8 mouse cellular contexts compared by ENCODE assay signal in genomic region chr19:54115335-54115734, GRCm38 (mm10).
DNase-seq lines count a peak whose midpoint lies in the region; ATAC-seq and TF ChIP-seq lines count a peak whose summit lies in the region.

No protein-coding gene starts in this region.

- no peaks in the 10 kb centered on the region for H3K9me3 ChIP-seq in G1E (replicated peaks)
- no peaks in the 10 kb centered on the region for H3K9me3 ChIP-seq in heart, embryonic 16.5 days (replicated peaks; ENCODE audit: control insufficient read depth, low read length)

- H3K27me3 ChIP-seq in G1E (ENCODE audit: insufficient read depth, low read length): peaks cover 30% of the 10 kb centered on the region
- H3K27me3 ChIP-seq in heart, embryonic 16.5 days (ENCODE audit: control insufficient read depth, insufficient read depth, low read length): no peaks in the 10 kb centered on the region

- H3K79me2 ChIP-seq in macrophage (ENCODE audit: inconsistent target): no peaks in the 10 kb centered on the region

- peak overlapping the region; percentile 75 for H3K4me2 ChIP-seq in heart, embryonic 16.5 days (ENCODE audit: low read depth, low read length)

- H3K36me3 ChIP-seq in G1E (replicated peaks) (no peaks in the 10 kb centered on the region), macrophage (ENCODE audit: inconsistent target) (no peaks in the 10 kb centered on the region)
- no peaks in the 10 kb centered on the region for H3K36me3 ChIP-seq in heart, embryonic 16.5 days (ENCODE audit: control insufficient read depth, insufficient read depth)

- no peak for DNase-seq in gastrocnemius, adult 2 months
- no peak for DNase-seq in gastrocnemius, postnatal 36 days
- no peak for DNase-seq in G1E (ENCODE audit: low spot score)
- no peak for DNase-seq in adrenal gland, adult 18-20 months (ENCODE audit: low spot score in 2 of 2)
- DNase-seq in testis, postnatal 10 days (ENCODE audit: low spot score): no peak

- H3K27ac ChIP-seq in gastrocnemius, adult 2 months: 0 out of 2 replicates have a peak overlapping the region, but pooled peaks have one; percentile 35
- no peak overlapping the region for H3K27ac ChIP-seq in heart, embryonic 16.5 days (ENCODE audit: low read length)
- H3K27ac ChIP-seq in macrophage: no peak overlapping the region

- intact Hi-C loops in gastrocnemius, adult 2 months (cut with DNase I): no loop called here
- intact Hi-C loops in gastrocnemius, postnatal 36 days (cut with DNase I): loop anchor here (5.0 kb wide), 1 partner anchor 68 kb away; no protein-coding TSS in a partner anchor

- no peak for ATAC-seq in G1E (ENCODE audit: extremely low read depth, insufficient number of reproducible peaks, low FRiP score, poor library complexity, severe bottlenecking)
- ATAC-seq in heart, embryonic 16.5 days (replicated peaks; ENCODE audit: extremely low read depth, insufficient read depth, low FRiP score): no peak
- no peak for ATAC-seq in activated CD4-positive, CD25-positive, alpha-beta regulatory T cell, adult 4 months

- peaks cover 13% of the 10 kb centered on the region for H3K4me1 ChIP-seq in G1E (ENCODE audit: insufficient read depth, low read depth, low read length)
- no peaks in the 10 kb centered on the region for H3K4me1 ChIP-seq in heart, embryonic 16.5 days (ENCODE audit: control insufficient read depth, insufficient read depth, low read length)

- WGBS in heart, embryonic 16.5 days: 44% methylated on average over 4 of the region's 4 CpGs
- WGBS in macrophage (ENCODE audit: missing documents): 21% methylated on average over 4 of the region's 4 CpGs

- H3K4me3 ChIP-seq in gastrocnemius, adult 2 months: peak overlapping the region; percentile 81
- H3K4me3 ChIP-seq in G1E (ENCODE audit: low read depth, low read length) (peak overlapping the region; percentile 62; the same call in 1 of the 2 replicates), macrophage (ENCODE audit: inconsistent target) (peak overlapping the region; percentile 42)
- peak overlapping the region; percentile 67 for H3K4me3 ChIP-seq in heart, embryonic 16.5 days (ENCODE audit: low read length)

- peak overlapping the region; percentile 65; the same call in 1 of the 2 replicates for H3K9ac ChIP-seq in heart, embryonic 16.5 days (ENCODE audit: low read length)

- TF ChIP-seq CTCF in gastrocnemius, adult 2 months (IDR thresholded peaks at IDR 0.05): no peak
- TF ChIP-seq CTCF in G1E (IDR thresholded peaks at IDR 0.05; ENCODE audit: low read depth, low read length): no peak
